Mouse (Mus musculus): ENCODE results near the gene Sema6c.
"Not testable (repeated sequence)": the region's sequence is repeated elsewhere in the genome, so short reads cannot be mapped to it uniquely, and the experiment has no call there.

Gene Sema6c

DNA sequence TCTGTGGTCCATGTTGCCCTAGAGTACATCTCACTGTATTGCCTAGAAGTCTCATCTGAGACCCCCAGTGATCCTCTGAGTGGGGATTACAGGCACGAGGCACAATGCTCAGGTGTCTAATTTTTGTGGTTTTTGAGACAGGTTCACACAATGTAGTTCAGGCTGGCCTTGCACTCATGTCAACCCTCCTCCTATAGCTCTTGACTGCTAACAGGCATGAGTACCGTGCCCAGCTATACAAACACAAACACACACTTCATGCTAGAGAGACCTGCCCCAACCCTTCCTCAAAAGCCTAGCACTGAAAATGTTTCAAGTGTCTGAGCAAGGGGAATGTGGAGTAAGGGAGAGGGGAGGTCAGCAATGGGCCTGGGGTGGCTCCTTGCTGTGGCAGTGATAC, 25.8 kb downstream of the Sema6c start:
- DNase-seq (ENCODE audit: low spot score): no peak

DNA sequence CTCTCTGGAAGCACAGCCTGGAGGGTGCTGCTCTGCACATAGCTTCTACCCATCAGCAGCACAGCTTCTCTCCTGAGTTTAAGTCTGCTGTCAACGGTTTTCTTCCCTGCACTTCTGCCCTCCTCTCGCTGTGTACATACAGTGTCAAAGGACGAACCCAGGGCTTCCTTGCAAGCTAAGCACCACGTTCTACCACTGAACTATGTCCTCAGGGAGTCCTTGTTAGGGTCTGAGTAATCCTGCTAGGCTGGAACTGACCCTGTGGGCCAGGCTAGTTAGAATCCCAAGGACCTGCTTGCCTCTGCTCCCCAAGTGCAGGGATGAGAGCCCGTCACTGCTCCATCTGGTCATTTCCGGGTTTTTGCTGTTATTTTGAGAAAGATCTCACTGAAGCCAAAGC, 26.6 kb downstream of the Sema6c start:
- DNase-seq (ENCODE audit: low spot score): no peak

DNA sequence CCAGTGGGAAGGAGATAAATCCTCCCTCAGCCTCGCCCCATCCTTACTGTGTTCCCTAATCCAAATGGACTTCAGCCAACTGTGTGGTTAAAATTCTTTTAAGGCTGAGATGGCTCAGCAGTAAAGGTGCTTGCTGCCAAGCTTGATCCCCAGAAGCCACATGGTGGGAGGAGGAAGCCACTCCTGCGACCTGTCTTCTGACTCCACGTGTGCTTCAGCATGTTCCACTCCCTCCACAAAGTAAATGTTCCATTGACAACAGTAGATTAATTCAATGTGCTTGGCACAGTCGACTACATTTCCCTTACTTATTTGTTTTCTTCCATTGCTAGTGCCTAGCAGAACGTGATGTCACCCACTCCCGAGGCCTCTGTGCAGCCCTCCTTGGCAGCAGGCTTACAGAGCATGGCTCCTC, 34.5 kb downstream of the Sema6c start:
- no peak for DNase-seq (ENCODE audit: low spot score)

DNA sequence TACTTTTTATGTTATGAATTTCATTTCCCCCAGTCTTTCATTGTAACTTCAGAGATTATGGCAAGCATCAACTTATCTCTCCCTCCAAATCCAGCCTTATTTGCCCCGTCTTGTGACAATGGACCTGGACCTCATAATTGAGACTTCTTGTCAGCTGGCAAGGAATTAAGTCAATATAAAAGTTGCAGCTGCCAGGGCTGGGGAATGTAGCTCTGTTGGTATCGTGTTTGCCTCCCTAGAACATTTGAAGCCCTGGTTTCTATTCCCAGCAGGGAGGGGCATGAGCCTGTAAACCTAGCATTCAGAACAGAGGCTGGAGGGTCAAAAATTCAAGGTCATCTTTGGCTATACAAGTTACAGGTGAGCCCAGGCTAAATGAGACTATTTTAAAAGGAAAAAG, 35.5 kb downstream of the Sema6c start:
- no peak for DNase-seq (ENCODE audit: low spot score)

DNA sequence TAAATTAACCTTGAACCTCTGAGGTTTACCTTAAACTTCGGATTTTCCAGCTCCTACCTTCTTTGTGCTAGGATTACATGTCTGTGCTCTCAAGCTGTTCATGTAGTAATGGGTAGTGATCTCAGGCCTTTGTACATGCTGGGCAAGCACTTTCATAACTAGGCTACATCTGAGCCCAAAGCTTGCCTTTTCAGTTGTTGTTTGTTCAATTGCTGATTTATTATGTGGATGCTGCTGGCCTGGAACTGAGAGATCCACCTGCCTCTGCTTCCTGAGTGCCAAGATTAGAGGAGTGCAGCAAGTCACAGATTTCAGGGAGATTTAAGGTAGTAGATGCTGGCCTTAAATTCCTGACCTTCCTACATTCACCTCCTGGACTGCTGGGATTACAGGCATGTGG, 38.8 kb downstream of the Sema6c start:
- DNase-seq (ENCODE audit: low spot score): no peak

DNA sequence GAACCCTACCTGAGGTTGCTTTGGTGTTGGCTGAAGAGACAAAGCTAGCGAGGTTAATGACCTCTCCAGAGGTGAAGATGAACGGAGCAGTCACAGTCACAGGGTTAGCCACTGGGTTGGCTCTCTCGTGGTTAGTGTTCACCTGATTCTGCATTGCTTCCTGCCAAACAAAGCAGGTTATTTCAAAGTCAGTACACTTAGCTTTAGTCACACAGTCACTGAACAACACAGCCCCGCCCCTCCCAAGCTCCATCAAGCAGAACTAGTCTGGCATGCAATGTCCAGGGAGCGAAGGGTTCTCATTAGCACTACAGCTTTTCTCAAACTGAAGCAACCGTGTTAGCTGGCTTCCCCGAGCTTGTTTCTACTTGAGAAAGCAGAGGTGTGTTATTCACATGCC, 39.9 kb downstream of the Sema6c start:
- no peak for DNase-seq (ENCODE audit: low spot score)

DNA sequence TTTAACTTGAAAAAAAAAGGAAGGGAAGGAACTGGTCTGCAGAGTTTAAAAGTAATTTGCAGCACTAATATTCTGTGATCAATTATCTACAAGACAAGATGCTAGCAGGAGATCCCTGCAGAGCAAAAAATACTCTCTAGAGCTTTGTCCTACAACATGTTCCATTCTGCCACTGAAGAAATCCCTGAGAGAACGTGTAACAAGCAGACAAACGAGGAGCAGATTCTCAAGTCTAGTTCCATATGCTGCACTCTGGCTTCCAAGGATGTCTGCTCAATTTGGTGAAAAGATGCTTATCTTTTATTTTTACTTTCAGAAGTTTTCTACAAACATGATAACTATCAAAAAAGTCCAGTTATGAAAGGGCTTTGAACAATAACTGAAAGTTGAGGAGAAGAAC, 40.3 kb downstream of the Sema6c start:
- no peak for DNase-seq (ENCODE audit: low spot score)

DNA sequence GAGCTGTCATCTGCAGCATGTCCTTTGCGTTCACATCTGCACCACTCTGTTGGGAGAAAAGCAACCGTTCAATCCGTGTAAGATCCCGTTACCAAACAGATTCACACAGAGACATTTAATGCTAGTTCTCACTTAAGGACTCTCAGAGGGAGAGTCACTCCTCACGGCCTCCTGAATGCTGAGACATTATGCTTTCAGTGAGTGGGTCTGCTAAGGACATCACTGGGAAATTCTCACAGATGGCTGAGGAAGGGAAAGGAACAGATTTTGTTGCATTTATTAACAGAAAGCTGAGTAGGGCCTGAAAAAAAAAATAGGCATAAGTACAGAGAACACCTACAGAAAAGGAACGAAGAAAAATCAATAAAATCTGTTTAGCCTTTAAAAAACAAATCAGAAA, 43.6 kb downstream of the Sema6c start:
- no peak for DNase-seq (ENCODE audit: low spot score)

DNA sequence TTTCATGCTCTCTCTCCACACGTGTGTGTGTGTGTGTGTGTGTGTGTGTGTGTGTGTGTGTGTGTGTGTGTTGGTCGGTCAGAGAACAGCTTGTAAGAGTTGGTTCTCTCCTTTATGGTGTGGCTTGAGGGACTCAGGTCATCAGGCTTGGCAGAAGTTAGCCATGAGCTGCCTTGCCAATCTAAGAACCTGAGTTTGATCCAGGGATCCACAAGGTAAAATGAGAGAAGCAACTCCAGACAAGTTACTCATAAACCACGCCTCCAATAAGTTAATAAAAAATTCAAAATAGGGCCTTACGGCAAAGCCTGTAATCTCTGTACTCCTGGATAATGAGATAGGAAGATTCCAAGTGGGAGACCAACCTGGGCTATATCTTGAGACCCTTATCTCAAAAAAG, 48.0 kb downstream of the Sema6c start:
- DNase-seq (ENCODE audit: low spot score): no peak

DNA sequence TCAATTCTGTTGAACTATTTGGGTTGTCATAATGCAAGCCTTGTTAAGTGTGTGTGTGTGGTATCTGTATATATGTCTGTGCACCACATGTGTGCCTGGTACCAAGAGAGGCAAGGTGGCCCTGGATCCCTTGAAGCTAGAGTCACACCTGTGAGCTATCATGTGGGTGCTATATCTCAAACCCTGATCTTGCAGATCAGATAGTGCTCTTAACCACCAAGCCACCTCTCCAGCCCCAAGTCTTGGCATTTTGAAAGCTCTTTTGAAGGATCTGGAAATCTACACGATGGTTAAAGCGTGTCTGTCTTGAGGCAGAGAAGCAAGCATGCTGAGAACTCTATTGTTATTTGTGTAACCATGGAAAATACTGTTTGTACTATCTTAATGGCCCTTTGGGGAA, 50.3 kb downstream of the Sema6c start:
- no peak for DNase-seq (ENCODE audit: low spot score)

DNA sequence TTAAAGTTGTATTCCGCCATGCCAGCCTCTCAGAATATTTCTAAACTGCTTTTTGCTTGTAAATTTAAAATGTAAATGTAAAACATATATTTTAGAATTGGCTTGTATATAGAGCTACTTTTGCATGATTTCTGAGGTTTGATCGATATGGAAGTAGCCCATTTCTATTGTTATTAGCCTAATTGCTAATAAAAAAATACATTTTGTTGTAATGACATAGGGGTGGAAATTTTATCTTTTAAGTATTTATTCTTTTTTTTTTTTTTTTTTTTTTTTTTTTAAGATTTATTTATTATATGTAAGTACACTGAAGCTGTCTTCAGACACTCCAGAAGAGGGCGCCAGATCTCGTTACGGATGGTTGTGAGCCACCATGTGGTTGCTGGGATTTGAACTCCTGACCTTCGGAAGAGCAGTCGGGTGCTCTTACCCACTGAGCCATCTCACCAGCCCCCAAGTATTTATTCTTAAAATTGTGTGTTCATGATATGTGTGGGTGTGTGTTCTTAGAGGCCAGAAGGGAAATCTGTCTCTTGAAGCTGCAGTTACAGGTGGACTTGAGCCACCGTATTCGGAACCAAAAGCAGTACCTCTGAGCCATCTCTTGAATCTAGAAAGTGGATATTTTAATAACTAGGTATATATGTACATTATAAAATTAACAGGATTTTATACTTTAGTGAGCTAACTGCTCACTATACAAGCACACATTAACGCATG, 52.8 kb downstream of the Sema6c start:
- DNase-seq (ENCODE audit: low spot score): not testable (repeated sequence)

DNA sequence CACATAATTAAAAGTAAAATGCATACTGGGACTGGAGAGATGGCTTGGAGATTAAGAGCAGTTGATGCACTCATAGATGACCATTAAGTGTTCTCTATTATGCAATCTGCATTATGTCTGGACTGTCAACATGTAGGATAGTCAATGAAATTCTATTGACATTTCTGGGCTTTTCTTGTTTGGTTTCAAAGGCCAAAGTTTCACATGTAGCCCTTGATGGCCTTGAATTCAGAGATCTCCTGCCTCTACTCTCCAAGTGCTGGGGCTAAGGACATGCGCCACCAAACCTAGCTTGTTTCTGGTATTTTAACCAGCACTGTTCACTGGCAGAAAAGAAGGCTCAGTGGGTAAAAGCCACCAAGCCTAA, 53.3 kb downstream of the Sema6c start:
- DNase-seq (ENCODE audit: low spot score): no peak

DNA sequence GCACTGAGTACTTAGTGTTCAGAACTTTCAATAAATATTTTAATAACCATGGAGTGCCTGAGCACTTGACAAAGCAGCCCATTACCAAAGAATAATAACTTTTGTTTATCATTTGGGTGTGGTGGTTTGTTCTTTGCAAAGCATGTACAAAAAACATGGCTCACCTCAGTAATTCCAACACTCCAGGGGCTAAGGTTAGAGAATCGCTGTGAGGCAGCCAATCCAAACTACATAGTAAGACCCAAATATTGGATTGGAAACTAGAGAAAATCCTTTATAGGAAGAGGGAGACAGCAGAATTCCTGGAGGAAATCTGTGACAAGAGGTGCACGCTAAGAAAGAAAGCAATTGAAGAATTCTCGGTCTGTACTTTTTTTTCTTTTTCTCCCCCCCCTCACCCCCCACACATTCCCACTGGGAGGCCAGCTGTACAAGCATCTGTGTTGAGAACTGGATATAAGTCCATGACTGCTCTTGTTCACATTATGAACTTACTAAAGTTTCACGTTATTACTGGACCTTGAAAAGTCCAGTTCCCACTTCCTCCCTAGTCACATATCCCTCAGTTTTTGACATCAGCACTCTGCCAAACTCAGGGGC, 56.5 kb downstream of the Sema6c start:
- no peak for DNase-seq (ENCODE audit: low spot score)

DNA sequence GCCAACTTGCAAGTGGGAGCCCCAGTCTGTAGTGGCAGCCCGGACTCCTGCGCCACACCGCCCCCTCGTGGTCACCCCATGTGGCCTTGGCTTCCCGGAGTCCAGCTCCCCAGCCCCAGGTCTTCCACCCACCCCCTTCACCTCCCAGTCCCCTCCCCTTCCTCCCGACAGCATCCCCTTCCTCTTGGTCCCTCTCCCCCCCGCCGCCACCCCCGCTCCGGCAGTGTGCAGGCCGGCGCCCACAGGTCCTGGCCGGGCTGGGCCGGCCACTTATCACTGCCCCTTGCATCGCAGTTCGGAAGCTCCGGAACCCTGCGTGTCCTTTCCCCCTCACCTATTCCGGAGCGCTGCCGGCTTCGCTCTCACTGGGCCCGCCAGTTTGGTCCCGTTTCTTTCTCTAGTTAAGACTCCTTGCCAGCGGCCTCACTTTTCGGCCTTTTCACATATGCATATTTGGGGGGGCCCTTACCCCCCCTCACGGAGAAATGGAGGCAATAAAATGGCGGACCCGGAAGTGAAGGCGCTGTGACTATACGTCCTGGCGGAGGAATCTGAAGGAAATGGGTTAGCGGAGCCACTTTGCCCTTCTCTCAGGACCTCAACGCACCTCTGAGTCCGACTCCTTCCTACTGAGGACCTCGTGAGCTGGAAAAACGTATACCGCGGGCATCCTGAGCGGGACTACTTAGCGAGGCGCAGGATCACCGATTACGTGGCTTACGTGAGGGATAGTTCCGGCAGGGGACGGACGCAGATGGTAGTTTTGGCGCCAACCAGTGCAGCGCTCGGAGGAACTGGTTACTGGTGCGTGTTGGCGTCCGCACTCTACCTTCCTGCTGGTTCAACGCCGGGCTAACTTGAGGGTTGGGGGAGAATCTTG, 57.2 kb downstream of the Sema6c start, which contains the start of gene Gabpb2:
Gabpb2 (minus strand) TSS at position 662 of the 880 bp plus-strand sequence.
- DNase-seq (ENCODE audit: low spot score): peak; percentile 91

DNA sequence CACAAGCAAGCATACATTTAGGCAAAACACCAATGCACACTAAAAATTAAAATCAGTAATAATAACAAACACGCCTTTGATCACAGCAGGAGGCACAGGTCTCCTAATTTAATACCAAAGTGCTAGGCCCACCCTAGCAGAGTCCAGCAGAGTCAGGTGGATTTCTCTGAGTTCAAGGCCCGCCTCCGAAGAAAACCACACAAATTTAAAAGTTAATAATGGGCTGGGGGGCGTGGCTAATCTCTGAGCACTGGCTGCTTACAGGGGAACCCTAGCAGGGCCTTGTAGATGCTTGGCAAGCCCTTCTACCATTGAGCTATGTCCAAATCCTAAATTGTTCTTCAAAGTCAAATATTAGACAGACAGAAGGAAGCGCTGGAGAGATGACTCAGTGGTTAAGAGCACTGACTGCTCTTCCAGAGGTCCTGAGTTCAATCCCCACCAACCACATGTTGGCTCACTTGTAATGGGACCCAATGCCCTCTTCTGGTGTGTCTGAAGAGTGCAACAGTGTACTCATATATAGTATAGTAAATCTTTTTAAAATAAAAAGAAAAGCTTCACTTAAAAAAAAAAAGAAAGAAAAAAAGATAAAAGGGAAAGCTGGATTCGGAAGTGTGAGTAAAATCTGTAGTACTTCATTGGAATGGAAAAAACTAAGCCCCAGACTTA, 58.3 kb downstream of the Sema6c start:
- no peak for DNase-seq (ENCODE audit: low spot score)

DNA sequence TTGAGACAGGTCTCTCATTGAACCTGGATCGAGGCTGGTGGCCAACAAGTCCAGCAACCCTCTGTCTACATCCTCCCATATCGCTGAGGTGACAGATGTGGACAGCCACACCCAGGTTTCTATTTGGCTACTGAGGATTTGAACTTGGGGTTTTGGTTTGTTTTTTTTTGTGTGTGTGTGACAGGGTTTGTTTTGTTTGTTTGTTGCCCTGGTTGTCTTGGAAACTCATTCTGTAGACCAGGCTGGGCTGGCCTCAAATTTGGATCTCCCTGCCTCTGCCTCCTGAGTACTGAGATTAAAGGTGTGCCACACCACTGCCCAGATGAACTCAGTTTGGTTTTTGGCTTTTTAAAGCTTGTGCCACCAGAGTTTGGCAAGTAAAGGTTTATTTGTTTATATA, 62.8 kb downstream of the Sema6c start:
- no peak for DNase-seq (ENCODE audit: low spot score)

All from ovary, postnatal 10 days (tissue).